Mouse (Mus musculus): ENCODE measurements around the gene Isx.

Gene Isx

DNA sequence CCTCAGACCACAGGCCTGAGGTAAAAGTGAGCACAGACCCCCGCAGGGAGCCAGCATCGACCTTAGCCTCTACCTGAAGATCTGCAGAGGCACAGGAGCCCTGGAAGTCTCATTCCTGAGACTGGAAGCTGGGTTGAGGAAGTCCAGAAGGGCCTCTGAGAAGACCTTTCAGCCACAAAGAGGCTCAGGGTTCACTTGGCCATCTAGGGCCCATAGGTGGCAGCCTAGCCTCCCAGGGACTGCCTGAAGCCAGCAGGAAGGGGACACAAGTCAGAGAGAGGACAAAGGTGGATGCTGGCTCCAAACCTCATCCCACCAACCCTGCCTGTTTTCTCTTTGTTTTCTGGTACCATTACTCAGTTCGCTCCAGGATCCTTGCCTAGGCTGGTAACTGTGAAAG lies at the start of gene Isx:
Isx (plus strand) TSS at position 234 of the 400 bp plus-strand sequence.
- no peak for ATAC-seq (ENCODE audit: low TSS enrichment)

- ATAC-seq (ENCODE audit: low TSS enrichment), result no peak
Measured at GRCm38 (mm10) chr8:74827689-74828088, 45.3 kb upstream of the Isx start.

DNA sequence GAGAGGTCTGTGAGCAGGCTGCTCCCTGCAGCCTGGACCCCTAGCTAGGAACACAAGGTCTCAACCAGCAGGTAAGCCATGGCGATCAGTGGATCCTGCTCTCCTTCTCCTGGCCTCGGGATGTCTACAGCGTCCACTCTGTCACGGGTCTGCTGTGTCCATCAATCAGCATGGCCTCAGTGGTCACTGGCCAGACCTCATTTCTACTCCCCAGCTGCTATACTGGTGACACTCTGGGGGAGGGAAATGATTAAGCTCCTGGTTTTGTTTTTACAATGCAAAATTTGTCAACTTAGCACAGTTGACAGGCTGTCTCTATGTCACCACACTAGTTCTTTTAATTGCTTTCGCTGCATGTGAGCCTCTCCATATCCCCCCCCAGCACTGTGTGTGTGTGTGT lies 41.7 kb upstream of the Isx start:
- ATAC-seq (ENCODE audit: low TSS enrichment), result no peak

GRCm38 (mm10) chr8:74834246-74834645 lies 38.7 kb upstream of the Isx start:
- ATAC-seq (ENCODE audit: low TSS enrichment), result no peak

- no peak for ATAC-seq (ENCODE audit: low TSS enrichment)
Measured at GRCm38 (mm10) chr8:74847376-74848048, 25.5 kb upstream of the Isx start.

GRCm38 (mm10) chr8:74848707-74849106 lies 24.3 kb upstream of the Isx start:
- ATAC-seq (ENCODE audit: low TSS enrichment), result peak; percentile 42; the same call in 1 of the 2 replicates

DNA sequence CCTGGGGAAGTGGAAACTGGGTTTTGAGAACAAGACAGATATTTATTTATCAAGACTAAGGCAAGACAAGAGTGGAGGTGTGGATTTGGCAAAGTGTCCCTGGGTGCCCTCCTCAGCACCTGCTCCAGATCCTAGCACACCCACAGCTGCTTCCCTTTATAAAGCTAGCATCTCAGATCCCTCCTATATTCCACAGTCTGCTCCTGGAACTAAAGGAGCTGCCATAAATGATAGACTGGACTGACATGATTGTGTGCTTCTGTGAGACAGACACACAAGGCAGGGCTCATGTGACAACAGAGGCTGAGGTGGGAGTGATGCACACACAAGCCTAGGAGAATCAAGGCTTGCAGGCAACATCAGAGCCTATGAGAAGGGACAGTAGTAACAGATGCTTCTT lies 22.0 kb upstream of the Isx start:
- ATAC-seq (ENCODE audit: low TSS enrichment), result peak; percentile 57

GRCm38 (mm10) chr8:74851837-74852236 lies 21.1 kb upstream of the Isx start:
- ATAC-seq (ENCODE audit: low TSS enrichment), result no peak

DNA sequence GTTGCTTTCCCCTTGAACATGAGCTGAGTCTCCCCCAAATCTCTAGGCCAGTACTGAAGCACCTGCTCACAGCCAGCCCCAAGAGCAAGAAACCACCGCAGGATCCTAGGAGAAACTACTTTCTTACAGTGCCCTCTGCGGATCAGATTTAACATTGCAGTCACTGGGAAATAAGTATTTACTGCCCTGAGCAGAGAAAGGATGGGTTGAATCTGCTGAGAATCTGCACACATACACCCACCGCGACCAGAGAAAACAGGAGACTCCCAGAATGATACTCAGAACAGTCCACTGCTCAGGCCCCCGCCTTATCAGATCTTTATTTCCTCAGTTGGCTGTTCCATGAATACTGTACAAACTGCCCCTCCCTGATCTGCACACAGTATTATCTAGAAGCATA lies 19.5 kb upstream of the Isx start:
- ATAC-seq (ENCODE audit: low TSS enrichment), result peak; percentile 54

GRCm38 (mm10) chr8:74854786-74855185 lies 18.2 kb upstream of the Isx start:
- no peak for ATAC-seq (ENCODE audit: low TSS enrichment)

GRCm38 (mm10) chr8:74855341-74855740 lies 17.6 kb upstream of the Isx start:
- ATAC-seq (ENCODE audit: low TSS enrichment), result no peak

DNA sequence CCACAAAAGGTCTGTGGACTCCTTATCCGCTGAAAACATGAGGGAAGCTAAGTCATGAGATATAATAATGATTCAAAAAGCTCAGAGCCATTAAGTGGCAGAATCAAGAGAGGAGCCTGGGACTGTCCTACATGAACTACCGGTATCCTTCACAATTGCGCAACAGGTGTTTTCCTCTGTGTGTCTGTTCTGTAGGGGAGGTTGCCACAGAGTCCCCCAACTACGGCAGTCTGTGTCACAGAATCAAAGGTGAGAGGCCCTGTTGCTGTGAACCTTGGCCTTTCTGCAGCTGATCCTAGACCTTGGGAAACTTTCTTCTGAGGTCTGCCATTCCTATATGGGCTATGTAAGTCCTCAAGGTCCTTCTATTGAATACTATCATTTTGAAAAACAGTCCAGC lies 13.7 kb upstream of the Isx start:
- ATAC-seq (ENCODE audit: low TSS enrichment), result no peak

DNA sequence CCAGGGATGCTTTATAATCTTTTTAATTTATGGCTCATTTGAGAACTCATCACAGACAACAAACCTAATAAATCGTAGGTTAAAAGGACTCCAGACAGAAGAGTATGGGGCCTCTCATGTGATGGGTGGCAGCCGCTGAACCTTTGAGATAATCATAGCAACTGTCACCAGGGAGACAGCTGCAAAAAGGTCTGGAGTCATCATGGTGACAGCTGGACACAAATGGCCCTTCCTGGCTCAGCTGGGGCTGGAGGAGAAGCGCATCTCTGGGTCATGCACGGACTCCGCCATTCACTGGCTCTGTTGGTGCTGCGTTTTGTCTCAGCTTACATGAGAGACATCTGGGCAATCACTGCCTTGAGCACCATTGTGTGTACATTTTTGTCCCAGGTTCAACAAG lies 12.5 kb upstream of the Isx start:
- ATAC-seq (ENCODE audit: low TSS enrichment), result no peak

GRCm38 (mm10) chr8:74862598-74862997 lies 10.4 kb upstream of the Isx start:
- no peak for ATAC-seq (ENCODE audit: low TSS enrichment)

- ATAC-seq (ENCODE audit: low TSS enrichment), result no peak
Measured at GRCm38 (mm10) chr8:74870346-74870949, 2.5 kb upstream of the Isx start.

- peak; percentile 38; the same call in 1 of the 2 replicates for ATAC-seq (ENCODE audit: low TSS enrichment)
Measured at GRCm38 (mm10) chr8:74871686-74872085, 1.3 kb upstream of the Isx start.

- ATAC-seq (ENCODE audit: low TSS enrichment), result no peak
Measured at GRCm38 (mm10) chr8:74872151-74872823, 686 bp upstream of the Isx start.

DNA sequence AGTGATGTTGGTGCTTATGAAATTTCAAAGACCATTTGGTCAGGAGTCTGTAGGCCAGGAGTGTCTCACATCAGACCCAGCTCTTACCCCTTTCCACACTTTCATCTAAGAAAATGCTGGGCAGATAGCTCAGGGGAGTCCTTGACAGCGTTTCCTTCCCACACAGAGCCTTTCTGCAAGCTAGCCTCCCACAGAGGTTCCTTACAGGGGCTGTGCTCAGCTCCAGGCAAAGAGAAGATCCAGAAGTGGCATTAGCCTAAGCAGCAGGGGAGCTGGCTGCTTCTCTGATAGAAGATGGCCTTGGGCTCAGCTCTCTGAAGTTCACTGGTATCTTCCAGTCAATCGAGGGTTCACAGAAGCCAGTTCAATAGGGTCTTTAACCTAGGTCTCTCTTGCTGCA lies 1.6 kb downstream of the Isx start:
- ATAC-seq (ENCODE audit: low TSS enrichment), result peak; percentile 88

GRCm38 (mm10) chr8:74878637-74879036 lies 5.7 kb downstream of the Isx start:
- ATAC-seq (ENCODE audit: low TSS enrichment), result peak; percentile 64

DNA sequence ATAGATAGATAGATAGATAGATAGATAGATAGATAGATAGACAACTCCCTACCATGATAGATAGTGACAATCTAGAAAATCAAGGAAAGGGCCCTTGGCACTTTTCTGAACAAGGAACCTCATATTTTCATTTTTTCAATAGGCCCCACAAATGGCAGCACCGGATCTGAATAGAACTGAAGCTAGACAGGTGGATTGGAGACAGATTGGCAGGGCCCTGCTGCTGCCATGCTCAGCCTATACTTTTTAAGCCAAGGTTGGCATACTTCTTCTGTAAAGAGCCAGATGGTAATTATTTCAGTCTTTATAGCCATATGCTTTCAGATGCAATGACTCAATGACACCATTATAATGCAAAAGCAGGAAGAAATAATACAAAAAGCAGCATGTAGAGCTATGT lies 15.8 kb downstream of the Isx start:
- ATAC-seq (ENCODE audit: low TSS enrichment), result peak; percentile 64

DNA sequence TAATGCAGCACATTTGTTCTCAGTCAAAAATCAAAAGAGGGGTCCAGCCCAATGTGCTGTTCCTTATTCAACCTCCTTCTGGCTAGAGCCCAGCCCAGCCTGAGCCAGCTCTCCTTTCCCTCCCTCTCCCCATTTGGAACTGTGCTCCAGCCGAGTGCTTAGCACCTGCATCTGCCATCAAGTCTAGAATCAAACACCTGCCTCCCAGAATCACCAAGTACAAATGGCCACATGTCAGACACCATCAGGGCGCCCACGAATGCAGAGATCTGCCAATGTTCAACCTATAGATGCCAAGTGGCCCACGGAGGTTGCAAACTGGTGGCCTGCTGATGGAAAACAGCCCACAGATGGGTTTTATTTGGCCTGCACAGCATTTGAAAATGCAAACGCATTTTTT lies 18.1 kb downstream of the Isx start:
- ATAC-seq (ENCODE audit: low TSS enrichment), result peak; percentile 57

GRCm38 (mm10) chr8:74896302-74896701 lies 23.3 kb downstream of the Isx start:
- ATAC-seq (ENCODE audit: low TSS enrichment), result no peak

GRCm38 (mm10) chr8:74897315-74897714 lies 24.3 kb downstream of the Isx start:
- no peak for ATAC-seq (ENCODE audit: low TSS enrichment)

All from frontal cortex, adult (tissue).